Mouse (Mus musculus): ENCODE data around the gene Rpap2.

Rpap2 gene

DNA sequence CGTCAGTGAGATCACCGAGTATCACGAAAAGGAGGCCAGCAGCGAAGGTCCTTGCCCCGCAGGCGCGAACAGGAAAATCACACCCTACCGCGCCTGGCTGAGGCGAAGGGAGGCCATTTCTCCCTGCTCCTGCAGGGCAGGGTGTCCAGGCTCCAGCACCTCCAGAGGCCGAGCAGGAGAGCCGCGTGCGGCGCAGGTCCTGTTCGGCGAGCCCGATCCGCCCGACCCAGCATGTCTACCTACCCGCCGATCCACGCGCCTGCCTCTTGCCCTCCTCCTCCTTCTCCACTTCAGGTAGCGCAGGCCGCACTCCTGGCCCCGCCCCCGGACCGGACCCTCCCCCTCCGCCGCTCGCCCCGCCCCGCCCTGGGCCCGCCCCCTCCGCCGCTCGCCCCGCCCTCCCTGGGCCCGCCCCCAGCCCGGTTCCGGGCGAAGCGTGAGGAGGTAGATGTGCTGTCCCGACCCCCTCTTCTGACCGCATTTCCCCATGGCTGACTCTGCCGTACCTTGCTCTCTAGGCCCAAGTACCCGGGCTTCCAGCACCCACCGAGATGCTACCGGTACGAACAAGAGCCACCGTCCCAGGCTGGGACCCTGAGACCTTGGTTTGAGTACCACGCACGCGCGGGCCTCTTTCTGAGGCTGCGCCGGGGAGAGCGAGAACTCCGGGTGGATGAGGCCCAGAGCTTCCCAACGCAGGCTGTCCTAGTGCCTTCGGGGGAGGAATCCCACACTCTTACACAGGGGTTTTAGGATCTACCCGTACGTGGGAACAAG, at the start of gene Rpap2, which contains the start of gene Glmn:
Gene Rpap2, plus strand, starts transcription at position 73 of the 777 bp plus-strand sequence.
Gene Glmn, minus strand, starts transcription at position 588 of the 777 bp plus-strand sequence.
- peak; percentile 89 to 91 for DNase-seq

DNA sequence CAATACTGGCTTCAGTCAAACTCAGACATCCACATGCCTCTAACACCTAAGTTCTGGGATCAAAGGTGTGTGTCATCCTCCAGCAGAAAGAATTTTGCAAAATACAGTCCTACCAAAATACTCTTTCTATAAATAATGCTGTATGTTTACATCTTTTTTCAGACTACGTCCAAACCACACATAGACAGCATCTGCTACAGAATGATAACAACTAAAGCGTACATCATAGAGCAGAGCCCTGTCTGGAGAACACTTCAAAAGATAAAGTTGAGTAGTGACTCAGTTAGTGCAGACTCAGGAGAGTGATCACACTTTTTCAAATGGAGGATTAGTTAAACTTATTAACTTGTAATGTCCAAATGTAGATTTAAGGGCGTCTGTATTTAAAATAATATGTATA, 49.2 kb upstream of the Rpap2 start:
- no peak for DNase-seq

DNA sequence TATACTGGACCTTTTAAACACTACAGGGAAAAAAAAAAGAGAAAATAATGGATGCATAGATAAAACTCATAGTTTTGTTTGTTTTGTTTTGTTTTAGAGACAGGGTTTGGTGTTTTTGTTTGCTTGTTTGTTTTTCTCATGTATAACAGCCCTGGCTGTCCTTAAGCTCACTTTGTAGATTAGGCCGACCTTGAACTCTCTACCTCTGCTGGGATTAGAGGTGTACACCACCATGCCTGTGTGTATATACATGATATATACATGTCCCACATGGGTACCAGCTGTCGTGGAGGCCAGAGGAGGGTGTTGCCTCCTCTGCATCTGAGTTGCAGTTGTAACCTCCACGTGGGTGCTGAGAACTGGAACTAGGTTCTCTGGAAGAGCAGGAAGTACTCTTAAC, 48.7 kb upstream of the Rpap2 start:
- DNase-seq: no peak

DNA sequence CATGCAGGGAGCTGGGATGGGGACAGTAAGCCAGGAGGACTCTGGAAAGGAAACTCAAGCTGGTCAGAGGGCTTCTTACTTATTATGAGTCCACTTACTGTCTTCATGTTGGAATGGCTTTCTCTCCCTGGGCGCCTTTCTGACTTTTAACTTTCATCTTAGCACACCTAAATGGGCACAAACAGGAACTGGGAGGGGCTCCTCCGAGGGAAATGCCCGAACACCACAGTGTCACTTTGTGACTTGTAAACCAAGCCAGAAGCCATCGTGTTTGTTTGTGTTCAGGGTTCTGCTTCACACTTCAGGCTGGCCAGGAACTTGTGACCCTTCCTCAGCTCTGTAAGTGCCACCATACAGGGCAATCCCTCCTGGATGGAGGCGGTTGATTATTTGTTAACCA, 42.8 kb upstream of the Rpap2 start:
- no peak for DNase-seq

GRCm38 (mm10) chr5:107556969-107557368, 40.2 kb upstream of the Rpap2 start:
- no peak for DNase-seq

DNA sequence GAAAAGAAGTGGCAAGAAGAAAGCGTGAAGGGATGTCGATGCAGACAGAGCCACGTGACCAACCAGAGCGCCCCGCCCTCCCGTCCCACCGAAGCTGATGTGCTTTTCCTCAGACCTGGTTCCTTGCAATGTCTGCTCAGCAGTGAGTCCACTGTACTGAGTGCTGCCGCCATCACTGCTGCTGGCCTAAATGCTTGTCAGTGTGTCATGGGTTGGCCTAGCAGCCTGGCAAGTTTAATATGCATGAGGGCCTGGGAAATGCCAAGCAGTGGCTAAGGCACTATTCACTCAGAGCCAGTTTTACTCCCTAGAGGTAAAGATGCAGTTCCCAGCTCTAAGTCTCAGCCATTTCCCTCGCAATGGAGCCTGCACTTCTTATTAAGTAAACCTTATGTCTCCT, 28.0 kb upstream of the Rpap2 start:
- no peak for DNase-seq

- no peak for DNase-seq
These were observed 1.2 kb downstream of the Rpap2 start for GRCm38 (mm10) chr5:107598380-107598779.

GRCm38 (mm10) chr5:107611224-107611623, 14.1 kb downstream of the Rpap2 start:
- DNase-seq: peak; percentile 29 to 73

GRCm38 (mm10) chr5:107617986-107618385, 20.8 kb downstream of the Rpap2 start:
- no peak for DNase-seq

DNA sequence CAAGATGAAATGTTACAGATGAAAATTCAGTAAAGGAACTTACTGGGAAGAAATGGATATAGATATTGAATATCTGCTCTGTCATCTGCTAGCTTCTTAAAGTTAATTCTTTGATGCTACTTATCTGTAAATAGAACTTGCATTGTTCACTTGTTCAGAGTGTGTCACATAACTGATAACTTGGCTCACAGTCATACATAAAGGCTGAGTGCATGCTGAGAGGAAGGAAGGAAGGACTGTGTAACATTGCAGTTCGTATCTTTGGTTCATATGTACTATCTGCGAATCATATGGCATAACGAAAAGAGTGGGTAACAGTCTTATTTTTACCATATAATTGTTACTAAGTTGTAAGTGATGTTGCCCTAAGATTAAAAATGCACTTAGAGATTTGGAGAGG, 24.2 kb downstream of the Rpap2 start:
- no peak for DNase-seq

- DNase-seq: no peak
These were observed 36.5 kb downstream of the Rpap2 start for GRCm38 (mm10) chr5:107633651-107634050.

- no peak for DNase-seq
These were observed 39.9 kb downstream of the Rpap2 start for GRCm38 (mm10) chr5:107637106-107637505.

DNA sequence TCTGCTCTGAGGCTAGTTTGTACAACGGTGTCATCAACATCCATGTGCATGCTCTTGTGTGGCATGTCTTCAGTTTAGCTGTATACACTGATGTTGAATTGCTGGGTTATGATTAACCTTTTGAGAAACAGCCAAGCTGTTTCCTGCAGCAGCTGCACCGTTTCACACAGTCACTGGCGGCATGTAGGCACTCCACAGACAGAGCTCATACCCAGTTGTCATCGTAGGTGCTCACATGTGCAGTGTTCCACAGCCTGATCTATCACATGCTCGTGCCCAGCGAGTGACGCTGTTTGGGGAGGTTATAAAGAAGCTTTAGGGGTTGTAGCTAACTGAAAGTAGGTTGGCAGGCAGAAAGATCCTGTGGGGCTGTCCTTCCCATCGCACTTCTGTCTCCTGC, 41.2 kb downstream of the Rpap2 start:
- no peak for DNase-seq

GRCm38 (mm10) chr5:107644595-107644994, 47.4 kb downstream of the Rpap2 start:
- DNase-seq: no peak

DNA sequence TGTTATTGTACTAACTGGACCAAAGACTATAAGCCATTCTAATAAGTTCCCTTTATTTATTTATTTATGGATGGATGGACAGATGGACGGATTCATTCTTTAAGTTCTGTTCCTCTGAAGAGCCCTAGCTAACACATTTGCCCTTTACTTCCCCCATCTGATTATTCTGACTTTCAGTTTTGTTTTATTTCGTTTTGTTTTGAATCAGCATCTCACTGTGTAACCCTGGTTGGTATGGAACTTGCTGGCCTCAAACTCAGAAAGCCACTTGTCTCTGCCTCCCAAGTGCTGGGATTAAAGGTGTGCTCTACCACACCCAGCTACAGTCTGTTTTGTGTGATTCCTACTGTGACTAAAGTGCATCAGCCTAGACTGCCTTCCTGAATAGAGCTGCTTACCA, 48.8 kb downstream of the Rpap2 start:
- DNase-seq: no peak

- no peak for DNase-seq
These were observed 50.4 kb downstream of the Rpap2 start for GRCm38 (mm10) chr5:107647580-107647979.

- DNase-seq: no peak
These were observed 51.5 kb downstream of the Rpap2 start for GRCm38 (mm10) chr5:107648552-107649125.

- DNase-seq: no peak
These were observed 52.5 kb downstream of the Rpap2 start for GRCm38 (mm10) chr5:107649680-107650079.

- DNase-seq: no peak
These were observed 53.3 kb downstream of the Rpap2 start for GRCm38 (mm10) chr5:107650427-107650826.

DNA sequence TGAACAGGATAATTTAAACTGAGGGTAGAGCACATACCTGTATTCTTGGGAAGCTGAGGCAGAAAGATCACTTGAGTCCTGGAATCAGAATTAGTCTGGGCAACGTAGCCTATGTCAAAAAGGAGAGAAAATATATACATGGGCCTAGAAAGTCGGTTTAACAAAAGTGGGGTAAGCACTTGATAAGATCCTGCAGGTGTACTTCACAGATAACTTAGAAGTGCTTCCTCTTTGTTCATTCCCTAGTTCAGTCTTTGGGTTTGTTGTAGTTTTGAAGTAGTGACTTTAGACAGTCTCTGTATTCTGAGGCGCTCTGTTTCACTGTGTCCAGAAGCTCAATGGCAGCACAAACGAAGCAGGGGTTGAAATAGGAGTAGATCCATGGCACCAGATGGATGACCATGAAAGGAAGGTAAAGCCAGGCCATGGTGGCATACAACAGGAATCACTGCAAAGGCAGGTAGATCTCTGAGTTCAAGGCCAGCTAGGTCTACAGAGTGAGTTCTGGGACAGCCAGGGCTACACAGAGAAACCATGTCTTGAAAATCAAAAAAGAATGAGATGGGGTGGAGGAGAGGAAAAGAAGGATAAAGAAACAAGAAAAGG, 55.0 kb downstream of the Rpap2 start:
- DNase-seq: no peak

DNA sequence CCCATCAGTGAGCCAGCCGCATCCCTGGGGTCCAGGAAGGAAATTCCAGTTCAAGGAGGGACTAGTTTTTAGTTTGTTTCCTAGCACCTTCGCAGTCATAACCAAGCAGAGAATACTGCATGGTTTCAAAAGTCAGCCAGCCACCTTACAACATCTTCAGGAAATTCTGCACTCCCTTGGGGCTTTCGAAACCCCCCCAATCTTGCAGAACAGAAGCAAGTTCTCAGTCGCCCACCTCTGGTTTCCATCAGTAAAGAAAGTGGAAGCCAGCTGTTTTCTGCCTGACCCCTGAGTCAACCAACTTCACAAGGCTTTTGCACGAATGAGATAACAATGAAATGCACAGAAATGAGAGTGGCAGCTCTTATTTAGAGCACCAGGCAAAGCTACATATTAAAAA, 81.2 kb downstream of the Rpap2 start:
- DNase-seq: no peak

DNA sequence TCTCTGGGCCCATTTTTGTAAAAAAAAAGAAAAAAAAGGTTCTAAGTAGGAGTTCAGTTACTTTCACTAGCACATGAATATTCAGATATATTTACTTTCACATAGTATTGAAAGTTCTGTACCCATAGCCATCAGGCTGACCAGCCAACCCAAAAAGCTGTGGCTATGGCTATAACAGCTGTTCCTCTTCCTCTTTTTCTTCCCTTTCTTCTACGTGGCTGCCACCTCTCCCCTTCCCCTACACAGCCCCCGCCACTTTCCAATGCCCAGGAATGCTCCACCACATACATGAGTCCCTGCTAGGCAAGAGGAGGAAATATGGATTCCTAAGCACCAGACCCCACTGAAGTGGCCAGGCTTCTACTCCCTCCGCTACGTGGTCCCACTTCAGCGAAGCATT, 84.1 kb downstream of the Rpap2 start:
- DNase-seq: no peak

- DNase-seq: no peak
These were observed 87.2 kb downstream of the Rpap2 start for GRCm38 (mm10) chr5:107684380-107684779.

GRCm38 (mm10) chr5:107687161-107687560, 90.0 kb downstream of the Rpap2 start:
- no peak for DNase-seq

All from lung, postnatal 4 days (tissue).